Mouse (Mus musculus): ENCODE measurements around the gene Akap6. TPM values are rescaled to one million over a fixed set of nuclear protein-coding genes. Genes with fewer than 3 reads are reported as not detected.

The Akap6 gene
- polyA plus RNA-seq, 1 experiment from 2014 or later = 2.0 TPM

GRCm38 (mm10) chr12:52691552-52691951 lies 7.6 kb upstream of the Akap6 start:
- Histone ChIP-seq H3K36me3 (ENCODE audit: control insufficient read depth, insufficient read depth, low read length) (no peaks in the 10 kb centered on the region), H3K4me1 (ENCODE audit: control insufficient read depth, insufficient read depth, low read length) (no peaks in the 10 kb centered on the region), H3K4me3 (replicated peaks; ENCODE audit: low read length) (no peak overlapping the region), H3K27me3 (ENCODE audit: control insufficient read depth, insufficient read depth, low read length) (no peaks in the 10 kb centered on the region), H3K4me2 (ENCODE audit: low read depth, low read length) (no peak overlapping the region), H3K27ac (ENCODE audit: low read length) (no peak overlapping the region), H3K9ac (ENCODE audit: low read length) (no peak overlapping the region), H3K9me3 (replicated peaks; ENCODE audit: control insufficient read depth, low read length) (no peaks in the 10 kb centered on the region)
- ATAC-seq (ENCODE audit: insufficient read depth, low FRiP score) = no peak
- 81% methylated on average over 1 of the region's 1 CpGs for WGBS

GRCm38 (mm10) chr12:52692290-52692974 lies 6.8 kb upstream of the Akap6 start:
- no peaks in the 10 kb centered on the region for H3K9me3 ChIP-seq (replicated peaks; ENCODE audit: control insufficient read depth, low read length)
- H3K27me3 ChIP-seq (ENCODE audit: control insufficient read depth, insufficient read depth, low read length) = no peaks in the 10 kb centered on the region
- no peaks in the 10 kb centered on the region for H3K4me1 ChIP-seq (ENCODE audit: control insufficient read depth, insufficient read depth, low read length)
- peak overlapping the region; percentile 86 for H3K27ac ChIP-seq (ENCODE audit: low read length)
- H3K36me3 ChIP-seq (ENCODE audit: control insufficient read depth, insufficient read depth, low read length) = no peaks in the 10 kb centered on the region
- H3K9ac ChIP-seq (ENCODE audit: low read length) = no peak overlapping the region
- peak overlapping the region; percentile 25; the same call in 1 of the 2 replicates for H3K4me2 ChIP-seq (ENCODE audit: low read depth, low read length)
- H3K4me3 ChIP-seq (replicated peaks; ENCODE audit: low read length) = no peak overlapping the region
- WGBS = 36% methylated on average over 10 of the region's 10 CpGs
- peak; percentile 95 for ATAC-seq (ENCODE audit: insufficient read depth, low FRiP score)

GRCm38 (mm10) chr12:52697407-52698109 lies 1.6 kb upstream of the Akap6 start:
- no peak overlapping the region for H3K9ac ChIP-seq (ENCODE audit: low read length)
- no peaks in the 10 kb centered on the region for H3K36me3 ChIP-seq (ENCODE audit: control insufficient read depth, insufficient read depth, low read length)
- H3K27me3 ChIP-seq (ENCODE audit: control insufficient read depth, insufficient read depth, low read length) = no peaks in the 10 kb centered on the region
- H3K27ac ChIP-seq (ENCODE audit: low read length) = peak overlapping the region; percentile 53
- no peak overlapping the region for H3K4me3 ChIP-seq (replicated peaks; ENCODE audit: low read length)
- ATAC-seq (ENCODE audit: insufficient read depth, low FRiP score) = peak; percentile 67
- H3K4me2 ChIP-seq (ENCODE audit: low read depth, low read length) = no peak overlapping the region
- H3K4me1 ChIP-seq (ENCODE audit: control insufficient read depth, insufficient read depth, low read length) = 0 out of 2 replicates have a peak, but pooled peaks cover 10% of the 10 kb centered on the region
- WGBS = 47% methylated on average over 3 of the region's 3 CpGs
- H3K9me3 ChIP-seq (replicated peaks; ENCODE audit: control insufficient read depth, low read length) = no peaks in the 10 kb centered on the region

GRCm38 (mm10) chr12:52698276-52698930 lies 780 bp upstream of the Akap6 start:
- Histone ChIP-seq H3K9ac (ENCODE audit: low read length) (no peak overlapping the region), H3K27me3 (ENCODE audit: control insufficient read depth, insufficient read depth, low read length) (no peaks in the 10 kb centered on the region), H3K4me1 (ENCODE audit: control insufficient read depth, insufficient read depth, low read length) (0 out of 2 replicates have a peak, but pooled peaks cover 10% of the 10 kb centered on the region), H3K4me2 (ENCODE audit: low read depth, low read length) (no peak overlapping the region), H3K27ac (ENCODE audit: low read length) (peak overlapping the region; percentile 53), H3K9me3 (replicated peaks; ENCODE audit: control insufficient read depth, low read length) (no peaks in the 10 kb centered on the region), H3K36me3 (ENCODE audit: control insufficient read depth, insufficient read depth, low read length) (no peaks in the 10 kb centered on the region), H3K4me3 (replicated peaks; ENCODE audit: low read length) (no peak overlapping the region)
- WGBS = 72% methylated on average over 5 of the region's 5 CpGs
- no peak for ATAC-seq (ENCODE audit: insufficient read depth, low FRiP score)

- Histone ChIP-seq H3K9me3 (replicated peaks; ENCODE audit: control insufficient read depth, low read length) (no peaks in the 10 kb centered on the region), H3K27ac (ENCODE audit: low read length) (peak overlapping the region; percentile 81), H3K4me3 (replicated peaks; ENCODE audit: low read length) (peak overlapping the region; percentile 4; the same call in 1 of the 2 replicates), H3K4me1 (ENCODE audit: control insufficient read depth, insufficient read depth, low read length) (0 out of 2 replicates have a peak, but pooled peaks cover 10% of the 10 kb centered on the region), H3K27me3 (ENCODE audit: control insufficient read depth, insufficient read depth, low read length) (no peaks in the 10 kb centered on the region), H3K4me2 (ENCODE audit: low read depth, low read length) (peak overlapping the region; percentile 23), H3K9ac (ENCODE audit: low read length) (no peak overlapping the region; the same call in 1 of the 2 replicates), H3K36me3 (ENCODE audit: control insufficient read depth, insufficient read depth, low read length) (no peaks in the 10 kb centered on the region)
- WGBS = 38% methylated on average over 15 of the region's 15 CpGs
- ATAC-seq (ENCODE audit: insufficient read depth, low FRiP score) = no peak
Measured at GRCm38 (mm10) chr12:52699961-52700696, 946 bp downstream of the Akap6 start.

GRCm38 (mm10) chr12:52700697-52701191 lies 1.6 kb downstream of the Akap6 start:
- no peaks in the 10 kb centered on the region for H3K9me3 ChIP-seq (replicated peaks; ENCODE audit: control insufficient read depth, low read length)
- 40% methylated on average over 15 of the region's 15 CpGs for WGBS
- peak; percentile 48 for ATAC-seq (ENCODE audit: insufficient read depth, low FRiP score)
- H3K27me3 ChIP-seq (ENCODE audit: control insufficient read depth, insufficient read depth, low read length) = no peaks in the 10 kb centered on the region
- peak overlapping the region; percentile 23; the same call in 1 of the 2 replicates for H3K9ac ChIP-seq (ENCODE audit: low read length)
- H3K4me2 ChIP-seq (ENCODE audit: low read depth, low read length) = peak overlapping the region; percentile 23
- H3K27ac ChIP-seq (ENCODE audit: low read length) = peak overlapping the region; percentile 81
- peak overlapping the region; percentile 4 for H3K4me3 ChIP-seq (replicated peaks; ENCODE audit: low read length)
- 0 out of 2 replicates have a peak, but pooled peaks cover 10% of the 10 kb centered on the region for H3K4me1 ChIP-seq (ENCODE audit: control insufficient read depth, insufficient read depth, low read length)
- H3K36me3 ChIP-seq (ENCODE audit: control insufficient read depth, insufficient read depth, low read length) = no peaks in the 10 kb centered on the region

- Histone ChIP-seq H3K27ac (ENCODE audit: low read length) (peak overlapping the region; percentile 81), H3K27me3 (ENCODE audit: control insufficient read depth, insufficient read depth, low read length) (no peaks in the 10 kb centered on the region), H3K4me1 (ENCODE audit: control insufficient read depth, insufficient read depth, low read length) (0 out of 2 replicates have a peak, but pooled peaks cover 10% of the 10 kb centered on the region), H3K4me3 (replicated peaks; ENCODE audit: low read length) (peak overlapping the region; percentile 4; the same call in 1 of the 2 replicates), H3K9me3 (replicated peaks; ENCODE audit: control insufficient read depth, low read length) (no peaks in the 10 kb centered on the region), H3K9ac (ENCODE audit: low read length) (peak overlapping the region; percentile 23; the same call in 1 of the 2 replicates), H3K4me2 (ENCODE audit: low read depth, low read length) (peak overlapping the region; percentile 23), H3K36me3 (ENCODE audit: control insufficient read depth, insufficient read depth, low read length) (no peaks in the 10 kb centered on the region)
- 40% methylated on average over 9 of the region's 9 CpGs for WGBS
- ATAC-seq (ENCODE audit: insufficient read depth, low FRiP score) = peak; percentile 54; the same call in 1 of the 2 replicates
Measured at GRCm38 (mm10) chr12:52701201-52701641, 2.0 kb downstream of the Akap6 start.

- Histone ChIP-seq H3K27ac (ENCODE audit: low read length) (peak overlapping the region; percentile 50), H3K9ac (ENCODE audit: low read length) (no peak overlapping the region), H3K4me2 (ENCODE audit: low read depth, low read length) (peak overlapping the region; percentile 4; the same call in 1 of the 2 replicates), H3K4me3 (replicated peaks; ENCODE audit: low read length) (no peak overlapping the region), H3K27me3 (ENCODE audit: control insufficient read depth, insufficient read depth, low read length) (no peaks in the 10 kb centered on the region), H3K4me1 (ENCODE audit: control insufficient read depth, insufficient read depth, low read length) (0 out of 2 replicates have a peak, but pooled peaks cover 10% of the 10 kb centered on the region), H3K36me3 (ENCODE audit: control insufficient read depth, insufficient read depth, low read length) (no peaks in the 10 kb centered on the region), H3K9me3 (replicated peaks; ENCODE audit: control insufficient read depth, low read length) (no peaks in the 10 kb centered on the region)
- no peak for ATAC-seq (ENCODE audit: insufficient read depth, low FRiP score)
- 59% methylated on average over 12 of the region's 12 CpGs for WGBS
Measured at GRCm38 (mm10) chr12:52702368-52702967, 3.3 kb downstream of the Akap6 start.
